Mouse (Mus musculus): ENCODE measurements around the gene Rab10.

DNA sequence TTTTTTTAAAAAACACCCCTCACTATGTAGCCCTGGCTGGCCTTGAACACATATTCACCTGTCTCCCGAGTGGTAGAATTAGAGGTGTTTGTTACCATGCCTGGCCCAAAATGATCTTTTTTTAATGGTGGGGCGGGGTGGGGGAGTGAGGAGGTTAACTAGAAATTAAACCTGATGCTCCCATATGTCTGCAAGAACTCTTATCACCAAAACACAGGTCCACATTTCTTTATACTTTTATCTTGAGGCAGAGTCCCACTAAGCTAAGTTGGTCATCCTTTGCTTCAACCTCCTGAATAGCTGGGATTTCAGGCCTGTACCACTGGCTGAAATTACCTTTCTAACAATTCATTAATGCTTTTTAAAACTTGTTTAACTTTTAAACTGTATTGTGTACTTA is 13.7 kb downstream of the Rab10 start:
- TF ChIP-seq CTCF (IDR thresholded peaks at IDR 0.05; ENCODE audit: low read depth), result no peak
- peak; percentile 83 for TF ChIP-seq EP300 (IDR thresholded peaks at IDR 0.05; ENCODE audit: low read depth)
